Mouse (Mus musculus): ENCODE measurements around the gene Nufip2. TPM values are rescaled to one million over a fixed set of nuclear protein-coding genes. Genes with fewer than 3 reads are reported as not detected.
A peak's percentile ranks its signal among the peaks of the same experiment; 100 is the strongest.

Nufip2 gene
- polyA plus RNA-seq, 1 experiment from 2014 or later = 5.7 TPM

- H3K4me1 ChIP-seq (ENCODE audit: control insufficient read depth, insufficient read depth, low read length) = no peaks in the 10 kb centered on the region
- 79% methylated on average over 5 of the region's 5 CpGs for WGBS
- no peak overlapping the region for H3K9ac ChIP-seq (ENCODE audit: low read length)
- ATAC-seq (ENCODE audit: insufficient number of reproducible peaks, low FRiP score, low TSS enrichment, low read depth) (no peak), DNase-seq (ENCODE audit: low spot score) (no peak)
- H3K36me3 ChIP-seq (ENCODE audit: control insufficient read depth, insufficient read depth, low read length) = no peaks in the 10 kb centered on the region
- no peak overlapping the region for H3K4me2 ChIP-seq (ENCODE audit: low read depth, severe bottlenecking)
- no peak overlapping the region for H3K27ac ChIP-seq (replicated peaks; ENCODE audit: low read depth, low read length)
- no peaks in the 10 kb centered on the region for H3K9me3 ChIP-seq (ENCODE audit: control insufficient read depth, low read length)
- H3K27me3 ChIP-seq (ENCODE audit: control insufficient read depth, insufficient read depth, low read length) = no peaks in the 10 kb centered on the region
- H3K4me3 ChIP-seq (ENCODE audit: low read depth, low read length) = no peak overlapping the region
These were observed 63.0 kb downstream of the Nufip2 start for GRCm38 (mm10) chr11:77748996-77749395.

- Histone ChIP-seq H3K4me1 (ENCODE audit: control insufficient read depth, insufficient read depth, low read length) (no peaks in the 10 kb centered on the region), H3K27ac (replicated peaks; ENCODE audit: low read depth, low read length) (no peak overlapping the region), H3K4me3 (ENCODE audit: low read depth, low read length) (no peak overlapping the region), H3K27me3 (ENCODE audit: control insufficient read depth, insufficient read depth, low read length) (no peaks in the 10 kb centered on the region), H3K9ac (ENCODE audit: low read length) (no peak overlapping the region), H3K4me2 (ENCODE audit: low read depth, severe bottlenecking) (no peak overlapping the region), H3K9me3 (ENCODE audit: control insufficient read depth, low read length) (no peaks in the 10 kb centered on the region), H3K36me3 (ENCODE audit: control insufficient read depth, insufficient read depth, low read length) (no peaks in the 10 kb centered on the region)
- ATAC-seq (ENCODE audit: insufficient number of reproducible peaks, low FRiP score, low TSS enrichment, low read depth) = no peak
- DNase-seq (ENCODE audit: low spot score) = no peak
- 81% methylated on average over 5 of the region's 5 CpGs for WGBS
These were observed 66.6 kb downstream of the Nufip2 start for GRCm38 (mm10) chr11:77752525-77752924.

- no peaks in the 10 kb centered on the region for H3K4me1 ChIP-seq (ENCODE audit: control insufficient read depth, insufficient read depth, low read length)
- ATAC-seq (ENCODE audit: insufficient number of reproducible peaks, low FRiP score, low TSS enrichment, low read depth) (no peak), DNase-seq (ENCODE audit: low spot score) (no peak)
- no peaks in the 10 kb centered on the region for H3K36me3 ChIP-seq (ENCODE audit: control insufficient read depth, insufficient read depth, low read length)
- no peaks in the 10 kb centered on the region for H3K9me3 ChIP-seq (ENCODE audit: control insufficient read depth, low read length)
- no peak overlapping the region for H3K27ac ChIP-seq (replicated peaks; ENCODE audit: low read depth, low read length)
- H3K9ac ChIP-seq (ENCODE audit: low read length) = no peak overlapping the region
- H3K4me2 ChIP-seq (ENCODE audit: low read depth, severe bottlenecking) = no peak overlapping the region
- no peak overlapping the region for H3K4me3 ChIP-seq (ENCODE audit: low read depth, low read length)
- no peaks in the 10 kb centered on the region for H3K27me3 ChIP-seq (ENCODE audit: control insufficient read depth, insufficient read depth, low read length)
- WGBS = 48% methylated on average over 3 of the region's 3 CpGs
These were observed 67.5 kb downstream of the Nufip2 start for GRCm38 (mm10) chr11:77753469-77753868.

GRCm38 (mm10) chr11:77760031-77760430, 74.1 kb downstream of the Nufip2 start:
- no peak overlapping the region for H3K4me2 ChIP-seq (ENCODE audit: low read depth, severe bottlenecking)
- ATAC-seq (ENCODE audit: insufficient number of reproducible peaks, low FRiP score, low TSS enrichment, low read depth) (no peak), DNase-seq (ENCODE audit: low spot score) (no peak)
- 88% methylated on average over 4 of the region's 4 CpGs for WGBS
- no peak overlapping the region for H3K4me3 ChIP-seq (ENCODE audit: low read depth, low read length)
- H3K9ac ChIP-seq (ENCODE audit: low read length) = no peak overlapping the region
- H3K27me3 ChIP-seq (ENCODE audit: control insufficient read depth, insufficient read depth, low read length) = no peaks in the 10 kb centered on the region
- no peaks in the 10 kb centered on the region for H3K9me3 ChIP-seq (ENCODE audit: control insufficient read depth, low read length)
- H3K4me1 ChIP-seq (ENCODE audit: control insufficient read depth, insufficient read depth, low read length) = peaks cover 10% of the 10 kb centered on the region
- no peak overlapping the region for H3K27ac ChIP-seq (replicated peaks; ENCODE audit: low read depth, low read length)
- no peaks in the 10 kb centered on the region for H3K36me3 ChIP-seq (ENCODE audit: control insufficient read depth, insufficient read depth, low read length)

GRCm38 (mm10) chr11:77762783-77763672, 77.1 kb downstream of the Nufip2 start, which contains the start of gene Myo18a:
Gene Myo18a (plus strand): TSS chr11:77763246.
- Histone ChIP-seq H3K4me1 (ENCODE audit: control insufficient read depth, insufficient read depth, low read length) (peaks cover 23% of the 10 kb centered on the region), H3K27ac (replicated peaks; ENCODE audit: low read depth, low read length) (0 out of 2 replicates have a peak within 1 kb of the TSS, but pooled peaks have one; percentile 1), H3K9me3 (ENCODE audit: control insufficient read depth, low read length) (no peaks in the 10 kb centered on the region), H3K9ac (ENCODE audit: low read length) (peak within 1 kb of the TSS; percentile 96), H3K4me2 (ENCODE audit: low read depth, severe bottlenecking) (peak within 1 kb of the TSS; percentile 75), H3K27me3 (ENCODE audit: control insufficient read depth, insufficient read depth, low read length) (no peaks in the 10 kb centered on the region), H3K4me3 (ENCODE audit: low read depth, low read length) (peak within 1 kb of the TSS; percentile 92), H3K36me3 (ENCODE audit: control insufficient read depth, insufficient read depth, low read length) (no peaks in the 10 kb centered on the region)
- 2% methylated on average over 71 of the region's 79 CpGs for WGBS
- peak; percentile 65 for ATAC-seq (ENCODE audit: insufficient number of reproducible peaks, low FRiP score, low TSS enrichment, low read depth)
- DNase-seq (ENCODE audit: low spot score) = peak; percentile 91

- DNase-seq (ENCODE audit: low spot score) (peak; percentile 77), ATAC-seq (ENCODE audit: insufficient number of reproducible peaks, low FRiP score, low TSS enrichment, low read depth) (peak; percentile 48)
- Histone ChIP-seq H3K4me1 (ENCODE audit: control insufficient read depth, insufficient read depth, low read length) (peaks cover 23% of the 10 kb centered on the region), H3K27ac (replicated peaks; ENCODE audit: low read depth, low read length) (0 out of 2 replicates have a peak overlapping the region, but pooled peaks have one; percentile 1), H3K4me3 (ENCODE audit: low read depth, low read length) (peak overlapping the region; percentile 92), H3K4me2 (ENCODE audit: low read depth, severe bottlenecking) (peak overlapping the region; percentile 75), H3K27me3 (ENCODE audit: control insufficient read depth, insufficient read depth, low read length) (no peaks in the 10 kb centered on the region), H3K9me3 (ENCODE audit: control insufficient read depth, low read length) (no peaks in the 10 kb centered on the region), H3K9ac (ENCODE audit: low read length) (peak overlapping the region; percentile 96), H3K36me3 (ENCODE audit: control insufficient read depth, insufficient read depth, low read length) (no peaks in the 10 kb centered on the region)
- 5% methylated on average over 26 of the region's 26 CpGs for WGBS
These were observed 77.9 kb downstream of the Nufip2 start for GRCm38 (mm10) chr11:77763673-77764340.

- DNase-seq (ENCODE audit: low spot score) (no peak), ATAC-seq (ENCODE audit: insufficient number of reproducible peaks, low FRiP score, low TSS enrichment, low read depth) (no peak)
- no peaks in the 10 kb centered on the region for H3K36me3 ChIP-seq (ENCODE audit: control insufficient read depth, insufficient read depth, low read length)
- no peak overlapping the region for H3K4me3 ChIP-seq (ENCODE audit: low read depth, low read length)
- H3K9ac ChIP-seq (ENCODE audit: low read length) = no peak overlapping the region
- no peak overlapping the region for H3K27ac ChIP-seq (replicated peaks; ENCODE audit: low read depth, low read length)
- no peaks in the 10 kb centered on the region for H3K27me3 ChIP-seq (ENCODE audit: control insufficient read depth, insufficient read depth, low read length)
- H3K4me1 ChIP-seq (ENCODE audit: control insufficient read depth, insufficient read depth, low read length) = peaks cover 23% of the 10 kb centered on the region
- peak overlapping the region; percentile 75 for H3K4me2 ChIP-seq (ENCODE audit: low read depth, severe bottlenecking)
- WGBS = 59% methylated on average over 9 of the region's 9 CpGs
- H3K9me3 ChIP-seq (ENCODE audit: control insufficient read depth, low read length) = no peaks in the 10 kb centered on the region
These were observed 78.9 kb downstream of the Nufip2 start for GRCm38 (mm10) chr11:77764694-77765458.

- no peaks in the 10 kb centered on the region for H3K9me3 ChIP-seq (ENCODE audit: control insufficient read depth, low read length)
- ATAC-seq (ENCODE audit: insufficient number of reproducible peaks, low FRiP score, low TSS enrichment, low read depth) = no peak
- peaks cover 23% of the 10 kb centered on the region for H3K4me1 ChIP-seq (ENCODE audit: control insufficient read depth, insufficient read depth, low read length)
- H3K9ac ChIP-seq (ENCODE audit: low read length) = no peak overlapping the region
- 45% methylated on average over 4 of the region's 4 CpGs for WGBS
- no peaks in the 10 kb centered on the region for H3K36me3 ChIP-seq (ENCODE audit: control insufficient read depth, insufficient read depth, low read length)
- H3K4me3 ChIP-seq (ENCODE audit: low read depth, low read length) = no peak overlapping the region
- H3K27me3 ChIP-seq (ENCODE audit: control insufficient read depth, insufficient read depth, low read length) = no peaks in the 10 kb centered on the region
- H3K27ac ChIP-seq (replicated peaks; ENCODE audit: low read depth, low read length) = no peak overlapping the region
- H3K4me2 ChIP-seq (ENCODE audit: low read depth, severe bottlenecking) = no peak overlapping the region; the same call in 1 of the 2 replicates
- DNase-seq (ENCODE audit: low spot score) = no peak
These were observed 79.5 kb downstream of the Nufip2 start for GRCm38 (mm10) chr11:77765459-77765777.
